Mouse (Mus musculus): Measurements from ENCODE around the gene Gm3020. TPM values are rescaled to one million over a fixed set of nuclear protein-coding genes. Genes with fewer than 3 reads are reported as not detected.
"Not testable (repeated sequence)": the region's sequence is repeated elsewhere in the genome, so short reads cannot be mapped to it uniquely, and the experiment has no call there.

Gene Gm3020
- polyA plus RNA-seq (2015; fragmentation: Nextera tagmentation; extraction: Ambion mirVana): 0.21 and 0.22 TPM in 2 replicates

DNA sequence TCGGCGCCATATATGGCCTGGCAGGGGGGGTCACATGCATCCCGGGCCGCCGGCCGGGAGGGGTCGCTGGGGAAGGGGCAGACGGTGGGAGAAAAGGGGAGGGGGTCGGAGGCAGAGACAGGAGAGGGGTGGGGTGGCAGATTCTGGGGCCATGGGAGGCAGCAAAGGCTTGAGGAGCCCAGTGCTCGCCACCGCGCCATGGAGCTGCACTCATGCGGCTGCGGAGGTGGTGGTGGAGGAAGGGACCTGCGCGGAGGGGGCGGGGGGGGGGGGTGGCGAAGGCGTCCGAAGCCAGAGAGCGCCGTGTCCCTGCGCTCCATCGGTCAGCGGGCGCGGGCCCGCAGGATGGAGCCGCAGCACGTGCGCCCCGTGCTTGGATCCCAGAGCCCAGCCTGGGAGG, at the start of gene Gm3020:
TSS of gene Gm3020 (plus strand) at position 301 of the 400 bp plus-strand sequence.
- DNase-seq (ENCODE audit: low spot score): not testable (repeated sequence)

DNA sequence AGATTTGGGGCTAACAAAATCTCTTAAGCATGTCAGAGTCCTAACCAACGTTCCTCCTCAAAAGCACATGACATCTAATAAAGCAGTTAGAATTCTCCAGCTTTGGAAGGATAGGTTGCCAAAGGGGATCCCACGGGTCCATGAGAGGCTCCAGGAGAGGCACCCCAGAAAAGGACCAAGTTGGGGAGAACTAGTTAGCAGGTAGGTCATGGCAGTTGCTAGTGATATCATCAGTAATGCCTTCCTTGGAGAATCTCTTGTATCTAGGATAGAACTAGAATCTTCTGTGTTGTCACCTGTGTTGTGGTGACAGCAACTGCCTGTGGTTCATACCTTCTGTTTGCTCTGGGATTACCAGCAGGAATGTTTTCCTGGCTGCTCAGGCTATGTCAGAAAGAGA, 17.6 kb upstream of the Gm3020 start, which contains the start of gene Gm3012:
TSS of gene Gm3012 (plus strand) at position 301 of the 400 bp plus-strand sequence.
- not testable (repeated sequence) for DNase-seq (ENCODE audit: low spot score)

DNA sequence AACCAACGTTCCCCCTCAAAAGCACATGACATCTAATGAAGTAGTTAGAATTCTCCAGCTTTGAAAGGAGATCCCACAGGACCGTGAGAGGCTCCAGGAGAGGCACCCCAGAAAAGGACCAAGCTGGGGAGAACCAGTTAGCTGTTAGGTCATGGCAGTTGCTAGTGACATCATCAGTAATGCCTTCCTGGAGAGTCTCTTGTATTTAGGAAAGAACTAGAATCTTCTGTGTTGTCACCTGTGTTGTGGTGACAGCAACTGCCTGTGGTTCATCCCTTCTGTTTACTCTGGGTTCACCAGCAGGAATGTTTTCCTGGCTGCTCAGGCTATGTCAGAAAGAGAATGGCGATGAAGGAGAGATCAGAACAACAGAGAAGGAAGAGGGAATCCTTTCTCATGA, 36.7 kb downstream of the Gm3020 start, which contains the start of gene Gm3043:
TSS of gene Gm3043 (plus strand) at position 301 of the 400 bp plus-strand sequence.
- DNase-seq (ENCODE audit: low spot score): not testable (repeated sequence)

Other genes with a start within 250 kb of the Gm3020 start
- 0.21 and 0.22 TPM in 2 replicates for gene Gm10409, start 239.4 kb upstream of the Gm3020 start, polyA plus RNA-seq (2015; fragmentation: Nextera tagmentation; extraction: Ambion mirVana)
- gene Gm3005, start 223.9 kb upstream of the Gm3020 start, polyA plus RNA-seq (2015; fragmentation: Nextera tagmentation; extraction: Ambion mirVana): not detected in 2 replicates
- gene Gm10408, start 202.7 kb upstream of the Gm3020 start, polyA plus RNA-seq (2015; fragmentation: Nextera tagmentation; extraction: Ambion mirVana): not detected in 2 replicates
- gene Gm3012, start 17.5 kb upstream of the Gm3020 start, polyA plus RNA-seq (2015; fragmentation: Nextera tagmentation; extraction: Ambion mirVana): 0.14 TPM in 1 of 2 replicates, not detected in the other
- gene Gm3043, start 36.8 kb downstream of the Gm3020 start, polyA plus RNA-seq (2015; fragmentation: Nextera tagmentation; extraction: Ambion mirVana): 0.19 TPM in 1 of 2 replicates, not detected in the other
- gene Gm3002, start 158.0 kb downstream of the Gm3020 start, polyA plus RNA-seq (2015; fragmentation: Nextera tagmentation; extraction: Ambion mirVana): not detected in 2 replicates
- not detected in 2 replicates for gene Gm3033, start 194.2 kb downstream of the Gm3020 start, polyA plus RNA-seq (2015; fragmentation: Nextera tagmentation; extraction: Ambion mirVana)
- gene Gm2916, start 232.1 kb downstream of the Gm3020 start, polyA plus RNA-seq (2015; fragmentation: Nextera tagmentation; extraction: Ambion mirVana): 0.09 TPM in 1 of 2 replicates, not detected in the other

Data from thymus, postnatal 0 days (tissue).